Mouse (Mus musculus) adipocyte (in vitro differentiated cells): ENCODE results near the gene Klhdc7a.
"Not testable (repeated sequence)": the region's sequence is repeated elsewhere in the genome, so short reads cannot be mapped to it uniquely, and the experiment has no call there.

Experiments used
- DNase-seq: peaks from one replicate; pipeline ENCODE4 v3.0.0-alpha.2; 2016; ENCODE audit warnings: low spot score

Klhdc7a gene

DNA sequence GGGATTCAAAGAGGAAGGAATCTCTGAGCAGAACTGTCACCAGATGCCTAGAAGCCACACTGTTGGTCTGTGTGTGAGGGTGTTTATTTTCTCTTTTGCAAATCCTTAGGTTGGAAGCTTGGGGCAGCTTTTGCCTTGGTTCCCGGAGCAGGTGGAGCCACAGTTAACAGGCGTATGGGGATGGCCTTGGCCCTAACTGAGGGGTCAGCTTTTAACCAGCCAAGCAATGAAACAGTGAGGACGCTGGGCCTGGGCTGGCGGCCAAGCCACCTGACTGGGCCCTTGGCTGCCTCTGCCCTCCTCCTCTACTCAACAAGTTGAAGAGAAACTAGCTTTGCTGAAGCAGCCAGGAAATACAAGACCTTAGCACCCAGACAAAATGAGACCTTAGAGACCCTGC, at the start of gene Klhdc7a:
Gene Klhdc7a, minus strand, starts transcription at position 105 of the 400 bp plus-strand sequence.
- DNase-seq: peak; percentile 76

DNA sequence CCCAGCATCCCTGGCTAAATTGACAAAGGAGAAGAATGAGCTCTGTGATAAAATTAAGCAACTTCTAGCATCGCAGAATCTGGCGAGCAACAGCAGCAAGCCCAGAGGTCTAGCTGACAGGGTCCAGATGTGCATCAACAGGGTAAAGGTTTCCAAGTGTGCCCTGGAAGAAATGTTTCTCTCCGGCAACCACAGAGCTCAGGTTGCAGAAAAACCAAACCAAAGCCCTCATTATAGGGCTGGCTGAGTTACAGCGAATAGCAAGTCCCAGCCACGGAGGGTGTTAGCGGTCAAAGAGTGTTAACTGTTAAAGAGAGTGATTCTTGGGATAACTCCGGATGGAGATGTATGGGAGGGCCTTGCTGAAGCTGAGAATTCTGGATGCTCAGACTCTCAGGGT, 48.1 kb upstream of the Klhdc7a start:
- no peak for DNase-seq

- DNase-seq: no peak
Measured at GRCm38 (mm10) chr4:140010728-140011470, 43.1 kb upstream of the Klhdc7a start.

DNA sequence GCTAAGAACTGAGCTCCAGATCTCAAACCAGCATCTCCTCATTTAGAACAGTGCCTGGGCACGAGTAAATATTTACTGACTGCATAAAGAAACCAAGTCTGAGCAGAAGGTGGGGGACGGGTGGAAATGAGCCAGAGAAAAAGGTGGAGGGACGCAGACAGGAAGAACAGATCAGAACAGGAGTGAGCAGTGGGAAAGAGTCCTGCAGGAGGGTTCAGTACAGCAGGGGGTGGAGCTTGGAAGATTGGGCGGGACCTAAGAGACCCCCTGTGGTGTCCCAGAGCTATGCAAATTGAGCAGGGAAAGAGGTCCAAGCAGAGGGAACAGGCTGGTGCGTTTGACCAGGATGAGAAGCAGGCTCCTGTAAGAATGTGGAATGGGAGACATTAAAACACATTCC, 37.1 kb upstream of the Klhdc7a start:
- DNase-seq: no peak

DNA sequence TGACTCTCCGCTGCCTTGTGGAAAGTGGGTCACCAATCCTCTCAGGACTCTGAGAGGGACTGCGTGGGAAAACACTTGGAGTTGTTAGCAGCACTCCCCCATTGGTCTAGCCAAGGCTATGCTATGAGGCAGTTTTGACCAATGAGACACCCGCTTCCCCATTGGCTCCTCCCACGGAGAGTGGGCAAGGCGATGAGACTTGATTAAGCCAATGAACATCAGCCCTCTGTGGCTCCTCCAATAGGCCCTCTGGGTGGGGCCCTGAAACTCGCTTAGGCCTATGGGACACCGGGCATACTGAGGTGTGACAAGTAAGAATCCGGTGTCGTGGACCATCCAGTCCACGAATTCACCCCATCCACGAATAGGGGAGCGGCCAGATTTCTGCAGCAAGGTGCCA, 36.3 kb upstream of the Klhdc7a start:
- no peak for DNase-seq

DNA sequence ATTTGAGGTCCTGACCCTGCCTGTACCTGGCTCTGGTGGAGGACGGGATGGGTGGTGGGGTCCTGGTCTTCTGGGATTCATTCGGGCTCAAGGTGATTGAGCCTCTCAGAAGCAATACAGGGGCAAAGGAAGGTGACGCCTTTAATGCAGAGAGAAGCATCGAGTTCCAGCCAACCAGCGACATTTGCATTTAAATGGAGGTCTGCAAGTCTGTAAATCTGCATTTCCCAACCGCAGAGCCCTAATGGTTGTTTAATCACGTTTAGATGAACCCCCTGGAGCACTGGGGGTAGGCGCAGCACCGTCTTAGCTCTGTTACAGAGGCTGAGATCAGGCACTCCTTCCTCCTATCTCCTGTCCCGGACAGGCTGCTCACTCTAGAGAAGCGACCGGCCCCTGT, 34.2 kb upstream of the Klhdc7a start:
- DNase-seq: no peak

DNA sequence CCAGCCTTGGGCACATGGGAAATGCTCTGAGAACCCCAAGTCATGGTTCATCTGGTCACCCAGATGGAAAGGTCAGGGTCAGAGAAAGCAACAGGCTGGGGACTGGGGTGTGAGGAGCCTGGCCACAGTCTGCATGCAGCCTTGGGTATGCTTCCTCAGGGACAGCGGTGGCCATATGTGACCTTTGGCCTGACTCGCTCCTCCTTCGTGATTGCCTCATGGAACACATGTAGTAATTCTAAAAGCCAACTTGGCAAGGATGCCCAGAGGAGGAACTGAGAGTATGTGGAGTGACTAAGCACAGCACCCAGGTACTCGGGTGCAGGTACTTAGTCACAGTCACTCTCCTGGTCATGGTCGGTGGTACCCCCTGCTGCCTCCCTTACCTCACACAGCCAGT, 33.1 kb upstream of the Klhdc7a start:
- peak; percentile 8 for DNase-seq

GRCm38 (mm10) chr4:139999033-139999432, 31.2 kb upstream of the Klhdc7a start:
- DNase-seq: no peak

GRCm38 (mm10) chr4:139995659-139996058, 27.8 kb upstream of the Klhdc7a start:
- no peak for DNase-seq

- no peak for DNase-seq
Measured at GRCm38 (mm10) chr4:139993111-139993755, 25.4 kb upstream of the Klhdc7a start.

GRCm38 (mm10) chr4:139986913-139987312, 19.1 kb upstream of the Klhdc7a start:
- DNase-seq: no peak

DNA sequence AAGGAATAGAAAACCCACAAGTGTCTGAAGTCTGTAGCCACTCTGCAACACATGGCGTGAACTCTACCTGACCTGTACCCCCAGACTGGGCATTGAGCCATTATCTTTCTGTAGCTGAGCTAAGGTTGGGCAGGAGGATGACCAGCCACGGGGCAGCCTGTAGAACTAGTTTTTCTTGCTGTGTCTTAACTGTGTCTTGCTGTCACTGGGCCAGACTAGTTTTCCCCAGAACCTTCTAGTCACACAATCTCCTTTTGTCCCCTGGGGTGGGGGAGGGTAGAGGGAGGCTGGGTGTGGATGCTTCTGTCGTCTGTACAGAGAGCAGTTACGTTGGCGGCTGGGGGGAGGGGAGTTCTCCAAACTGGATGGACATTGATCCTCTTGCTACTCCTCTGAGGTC, 10.9 kb upstream of the Klhdc7a start:
- no peak for DNase-seq

- no peak for DNase-seq
Measured at GRCm38 (mm10) chr4:139977308-139977781, 9.5 kb upstream of the Klhdc7a start.

GRCm38 (mm10) chr4:139974506-139974905, 6.7 kb upstream of the Klhdc7a start:
- no peak for DNase-seq

DNA sequence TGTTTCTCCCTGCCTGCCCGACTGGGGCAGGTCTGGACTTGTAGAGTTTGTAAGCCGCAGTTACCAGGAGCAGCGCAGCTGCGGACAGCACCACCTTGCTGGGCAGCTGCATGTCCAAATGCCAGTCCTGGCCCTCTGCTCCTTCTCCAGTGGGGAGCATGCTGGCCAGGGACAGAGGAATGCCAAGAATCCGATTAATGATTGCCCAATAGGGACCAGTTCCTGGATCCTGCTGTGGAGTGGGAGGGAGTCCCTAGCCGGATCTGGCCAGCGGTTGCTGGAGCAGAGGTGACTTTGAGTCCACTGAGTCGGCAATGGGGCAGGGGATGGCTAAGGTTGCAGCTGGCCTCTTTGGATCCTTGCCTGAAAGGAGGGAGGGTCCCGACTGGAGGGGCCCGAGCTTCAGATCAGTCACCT, 343 bp downstream of the Klhdc7a start:
- DNase-seq: peak; percentile 71

DNA sequence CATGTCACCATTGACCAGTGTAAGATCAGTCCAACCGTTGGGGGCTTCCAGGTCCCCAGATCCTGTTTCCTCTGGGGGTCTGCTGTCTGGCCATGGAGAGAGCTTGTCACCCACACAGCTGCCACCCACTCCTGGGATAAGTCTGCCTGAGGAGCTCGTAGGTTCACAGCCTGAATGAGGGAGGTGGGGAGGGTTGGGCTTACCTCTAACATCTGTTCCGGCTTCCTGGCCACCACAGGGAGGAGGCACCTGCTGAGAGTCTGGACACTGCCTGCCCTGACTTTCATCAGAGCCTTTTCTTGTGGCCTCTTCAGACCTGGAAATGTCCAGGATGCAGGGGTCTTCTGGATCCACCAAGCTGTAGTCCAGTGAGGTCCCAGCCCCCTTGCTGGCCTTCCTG, 845 bp downstream of the Klhdc7a start:
- DNase-seq: no peak

- no peak for DNase-seq
Measured at GRCm38 (mm10) chr4:139965596-139966185, 2.1 kb downstream of the Klhdc7a start.

- no peak for DNase-seq
Measured at GRCm38 (mm10) chr4:139964406-139964805, 3.4 kb downstream of the Klhdc7a start.

DNA sequence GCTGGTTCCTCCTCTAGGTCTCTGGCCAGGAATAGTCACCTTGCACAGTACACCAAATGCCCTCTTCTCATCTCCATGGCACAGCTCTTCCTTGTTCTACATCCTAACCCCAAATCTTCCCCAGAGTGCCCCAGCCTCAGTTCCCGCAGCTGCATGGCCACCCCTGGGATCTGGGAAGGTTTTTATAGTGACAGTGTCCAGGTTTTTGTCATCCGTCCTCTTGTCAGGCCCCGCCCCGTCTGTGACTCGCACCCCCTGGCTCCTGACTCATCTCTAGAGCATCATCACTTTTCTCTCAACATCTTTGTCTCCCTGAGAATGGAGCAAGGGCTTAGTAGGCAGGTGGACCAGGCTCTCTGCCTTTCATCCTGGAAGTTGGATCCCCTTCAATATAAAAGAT, 3.9 kb downstream of the Klhdc7a start:
- DNase-seq: no peak

- peak; percentile 63 for DNase-seq
Measured at GRCm38 (mm10) chr4:139963059-139963458, 4.8 kb downstream of the Klhdc7a start.

- DNase-seq: no peak
Measured at GRCm38 (mm10) chr4:139961816-139962215, 6.0 kb downstream of the Klhdc7a start.

DNA sequence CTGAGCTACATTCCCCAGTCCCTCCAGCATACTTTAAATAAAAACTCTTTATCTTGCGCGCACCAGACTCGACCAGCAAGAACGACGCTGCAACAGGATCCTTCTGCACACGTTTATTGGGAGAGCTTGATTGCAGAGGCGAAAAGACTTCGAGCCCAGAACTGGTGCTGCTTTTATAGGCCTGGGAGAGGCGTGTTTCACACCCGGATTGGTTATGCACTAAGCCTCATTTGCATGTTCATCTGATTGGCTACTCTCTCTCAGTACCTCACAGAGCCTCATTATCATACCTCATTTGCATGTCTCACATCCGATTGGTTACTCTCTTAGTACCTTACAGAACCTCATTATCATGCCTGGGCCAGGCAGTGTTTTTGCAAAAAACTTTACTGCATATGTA, 6.5 kb downstream of the Klhdc7a start:
- not testable (repeated sequence) for DNase-seq

DNA sequence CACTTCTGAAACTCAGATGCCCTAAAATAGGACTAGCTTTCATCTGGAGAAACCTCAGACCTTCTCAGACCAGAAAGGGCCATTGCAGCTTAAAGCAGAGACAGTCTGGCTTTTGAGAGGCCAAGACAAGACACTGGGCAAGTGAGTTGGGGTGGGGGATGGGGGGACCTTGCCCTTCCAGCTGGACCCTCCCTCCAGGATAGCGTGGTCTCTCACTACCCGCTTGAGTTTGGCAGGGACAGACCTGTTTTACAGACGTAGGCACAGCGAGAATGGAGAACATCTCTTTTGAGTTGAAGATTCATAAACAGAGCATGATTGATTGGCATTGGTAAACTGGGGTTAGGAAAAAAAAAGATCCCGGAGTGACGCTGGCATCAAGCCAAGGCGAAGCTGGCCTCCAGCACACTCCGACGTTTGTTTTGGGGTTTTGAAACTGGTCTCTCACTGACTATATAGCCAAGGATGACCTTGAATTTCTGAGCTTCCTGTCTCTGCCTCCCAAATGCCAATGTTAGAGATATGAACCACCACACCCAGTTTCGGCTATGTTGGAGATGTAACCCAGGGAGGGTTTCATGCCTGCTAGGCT, 7.0 kb downstream of the Klhdc7a start:
- DNase-seq: no peak
